Mouse (Mus musculus): ENCODE results near the gene Adprhl2. TPM values are rescaled to one million over a fixed set of nuclear protein-coding genes. Genes with fewer than 3 reads are reported as not detected.

Adprhl2 gene
- total RNA-seq (2021): 10 to 100 TPM; 25.2 to 28.0 TPM

GRCm38 (mm10) chr4:126321111-126321853 is at the start of gene Adprhl2:
Gene Adprhl2 (minus strand): TSS chr4:126321703.
- intact Hi-C loops (cut with DNase I): no loop called here

GRCm38 (mm10) chr4:126360069-126360468 is 38.6 kb upstream of the Adprhl2 start:
- intact Hi-C loops (cut with DNase I): no loop called here
- no peak for DNase-seq (ENCODE audit: low spot score in 2 of 2)

More at GRCm38 (mm10) chr4:126321111-126321853, at the start of gene Adprhl2:
- DNase-seq (ENCODE audit: low spot score in 2 of 2): peak; percentile 99

- no peak for DNase-seq (ENCODE audit: low spot score in 2 of 2)
- intact Hi-C loops (cut with DNase I): no loop called here
These were observed 21.9 kb upstream of the Adprhl2 start for GRCm38 (mm10) chr4:126343451-126343850.

- intact Hi-C loops (cut with DNase I): no loop called here
- no peak for DNase-seq (ENCODE audit: low spot score in 2 of 2)
These were observed 18.0 kb upstream of the Adprhl2 start for GRCm38 (mm10) chr4:126339461-126339860.

GRCm38 (mm10) chr4:126332358-126332757 is 10.9 kb upstream of the Adprhl2 start:
- no peak for DNase-seq (ENCODE audit: low spot score in 2 of 2)
- intact Hi-C loops (cut with DNase I): no loop called here

GRCm38 (mm10) chr4:126331751-126332150 is 10.2 kb upstream of the Adprhl2 start:
- intact Hi-C loops (cut with DNase I): no loop called here
- DNase-seq (ENCODE audit: low spot score in 2 of 2): no peak

GRCm38 (mm10) chr4:126330295-126330694 is 8.8 kb upstream of the Adprhl2 start:
- intact Hi-C loops (cut with DNase I): no loop called here
- no peak for DNase-seq (ENCODE audit: low spot score in 2 of 2)

- no peak for DNase-seq (ENCODE audit: low spot score in 2 of 2)
- intact Hi-C loops (cut with DNase I): no loop called here
These were observed 4.5 kb upstream of the Adprhl2 start for GRCm38 (mm10) chr4:126326036-126326435.

- intact Hi-C loops (cut with DNase I): no loop called here
- no peak for DNase-seq (ENCODE audit: low spot score in 2 of 2)
These were observed 3.9 kb upstream of the Adprhl2 start, which contains the start of gene Tekt2 for GRCm38 (mm10) chr4:126325281-126325861. Gene Tekt2 (minus strand): TSS chr4:126325688.

GRCm38 (mm10) chr4:126324861-126325260 is 3.4 kb upstream of the Adprhl2 start:
- no peak for DNase-seq (ENCODE audit: low spot score in 2 of 2)
- intact Hi-C loops (cut with DNase I): no loop called here

GRCm38 (mm10) chr4:126322646-126323045 is 1.1 kb upstream of the Adprhl2 start:
- intact Hi-C loops (cut with DNase I): no loop called here
- no peak for DNase-seq (ENCODE audit: low spot score in 2 of 2)

GRCm38 (mm10) chr4:126321854-126322511 is 480 bp upstream of the Adprhl2 start:
- intact Hi-C loops (cut with DNase I): no loop called here
- DNase-seq (ENCODE audit: low spot score in 2 of 2): no peak

- intact Hi-C loops (cut with DNase I): no loop called here
- no peak for DNase-seq (ENCODE audit: low spot score in 2 of 2)
These were observed 1.7 kb downstream of the Adprhl2 start for GRCm38 (mm10) chr4:126319806-126320205.

- intact Hi-C loops (cut with DNase I): no loop called here
- DNase-seq (ENCODE audit: low spot score in 2 of 2): no peak
These were observed 5.0 kb downstream of the Adprhl2 start for GRCm38 (mm10) chr4:126316443-126317040.

GRCm38 (mm10) chr4:126315931-126316330 is 5.6 kb downstream of the Adprhl2 start:
- no peak for DNase-seq (ENCODE audit: low spot score in 2 of 2)
- intact Hi-C loops (cut with DNase I): no loop called here

GRCm38 (mm10) chr4:126314393-126314792 is 7.1 kb downstream of the Adprhl2 start:
- no peak for DNase-seq (ENCODE audit: low spot score in 2 of 2)
- intact Hi-C loops (cut with DNase I): loop anchor here (5.0 kb wide), 1 partner anchor 47 kb away; no protein-coding TSS in a partner anchor

GRCm38 (mm10) chr4:126313202-126313601 is 8.3 kb downstream of the Adprhl2 start:
- DNase-seq (ENCODE audit: low spot score in 2 of 2): no peak
- intact Hi-C loops (cut with DNase I): loop anchor here (5.0 kb wide), 1 partner anchor 46 kb away; no protein-coding TSS in a partner anchor

GRCm38 (mm10) chr4:126311566-126312200 is 9.8 kb downstream of the Adprhl2 start:
- intact Hi-C loops (cut with DNase I): loop anchor here (5.0 kb wide), 1 partner anchor 44 kb away; no protein-coding TSS in a partner anchor
- no peak for DNase-seq (ENCODE audit: low spot score in 2 of 2)

GRCm38 (mm10) chr4:126310344-126310743 is 11.2 kb downstream of the Adprhl2 start:
- no peak for DNase-seq (ENCODE audit: low spot score in 2 of 2)
- intact Hi-C loops (cut with DNase I): loop anchor here (5.0 kb wide), 1 partner anchor 43 kb away; no protein-coding TSS in a partner anchor
